Mouse (Mus musculus) adrenal gland, postnatal 14 days (tissue): ENCODE measurements around the gene Iqcf3. TPM values are rescaled to one million over a fixed set of nuclear protein-coding genes. Genes with fewer than 3 reads are reported as not detected.
A peak's percentile ranks its signal among the peaks of the same experiment; 100 is the strongest.

ENCODE experiments used
- DNase-seq: peaks from one replicate; pipeline ENCODE4 v3.0.0; 2021; ENCODE audit warnings: mixed read lengths
- total RNA-seq: library from RNA; stranded (reverse); gene quantifications from 2 replicates; pipeline ENCODE4 v1.2.3, GENCODE M21; 2021

Iqcf3 gene
- total RNA-seq, 1 experiment from 2014 or later = not detected

DNA sequence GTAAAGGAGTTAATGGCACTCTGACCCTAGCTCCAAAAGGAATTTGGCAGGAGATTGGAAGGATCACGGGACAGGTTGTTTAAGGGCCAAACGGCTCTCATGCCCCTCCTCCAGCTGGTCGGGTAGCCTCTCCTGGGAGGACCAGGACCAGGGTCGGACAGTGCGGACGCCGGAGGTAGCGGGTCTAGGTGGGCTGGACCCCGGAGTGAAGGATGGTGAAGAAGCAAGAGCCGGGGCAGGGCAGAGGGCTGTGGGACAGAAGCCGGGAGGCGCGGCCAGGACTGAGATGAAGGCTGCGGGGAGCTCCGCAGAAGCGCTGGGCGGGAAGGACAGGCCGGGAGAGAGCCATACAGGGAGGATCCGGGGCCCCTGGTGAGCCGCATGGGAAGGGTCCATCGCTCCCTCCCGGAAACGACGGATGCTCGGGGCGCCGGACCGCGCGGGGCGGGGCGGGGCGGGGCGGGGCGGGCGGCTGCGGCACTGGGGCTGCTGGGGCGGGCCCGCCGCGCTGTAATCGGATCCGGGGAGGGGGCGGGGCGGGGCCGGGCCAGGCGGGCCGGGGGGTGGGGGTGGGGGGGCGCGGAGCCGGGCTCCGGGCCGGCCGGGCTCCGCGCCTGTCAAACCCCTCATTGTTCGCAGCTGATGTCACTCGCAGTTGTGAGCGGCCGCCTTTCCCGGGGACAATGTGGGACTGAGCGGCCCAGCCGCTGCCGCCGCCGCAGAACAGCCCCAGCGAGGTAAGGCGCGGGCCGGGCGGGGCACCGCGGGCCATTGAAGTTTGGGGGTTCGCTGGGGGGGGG, 108.0 kb downstream of the Iqcf3 start, which contains the start of gene Pcbp4:
TSS of gene Pcbp4 (plus strand) at position 21 of the 800 bp plus-strand sequence.
- DNase-seq = peak; percentile 73

Other genes with a start within 250 kb of the Iqcf3 start
- gene Dusp7, start 193.0 kb downstream of the Iqcf3 start, total RNA-seq = 21.1 and 26.0 TPM in 2 replicates
- 490 and 599 TPM in 2 replicates for gene Rpl29, start 132.2 kb downstream of the Iqcf3 start, total RNA-seq
- gene Acy1, start 123.3 kb downstream of the Iqcf3 start, total RNA-seq = 14.2 and 20.2 TPM in 2 replicates
- gene Abhd14b, start 114.2 kb downstream of the Iqcf3 start, total RNA-seq = 23.6 and 33.1 TPM in 2 replicates
- gene Abhd14a, start 114.0 kb downstream of the Iqcf3 start, total RNA-seq = 17.1 and 18.4 TPM in 2 replicates
- 24.3 and 32.2 TPM in 2 replicates for gene Pcbp4, start 108.3 kb downstream of the Iqcf3 start, total RNA-seq
- 0.23 TPM in 1 of 2 replicates, not detected in the other for gene Gpr62, start 95.7 kb downstream of the Iqcf3 start, total RNA-seq
- 34.2 and 53.4 TPM in 2 replicates for gene Rrp9, start 85.7 kb downstream of the Iqcf3 start, total RNA-seq
- gene Parp3, start 84.7 kb downstream of the Iqcf3 start, total RNA-seq = 24.0 and 26.5 TPM in 2 replicates
- gene Iqcf1, start 61.7 kb downstream of the Iqcf3 start, total RNA-seq = not detected in 2 replicates
- gene Iqcf5, start 47.1 kb downstream of the Iqcf3 start, total RNA-seq = not detected in 2 replicates
- not detected in 2 replicates for gene Iqcf4, start 9.4 kb upstream of the Iqcf3 start, total RNA-seq
- gene Iqcf6, start 65.0 kb upstream of the Iqcf3 start, total RNA-seq = not detected in 2 replicates
- gene Grm2, start 94.5 kb upstream of the Iqcf3 start, total RNA-seq = not detected in 2 replicates
- 92.3 and 93.9 TPM in 2 replicates for gene Tex264, start 124.3 kb upstream of the Iqcf3 start, total RNA-seq
- 25.5 and 26.0 TPM in 2 replicates for gene Rad54l2, start 227.6 kb upstream of the Iqcf3 start, total RNA-seq